Mouse (Mus musculus) ovary, postnatal 14 days (tissue): ENCODE data around the gene Ctnnd2.

Source experiments
- DNase-seq: peaks from one replicate; pipeline ENCODE4 v3.0.0; 2022; ENCODE audit warnings: low spot score

Gene Ctnnd2

DNA sequence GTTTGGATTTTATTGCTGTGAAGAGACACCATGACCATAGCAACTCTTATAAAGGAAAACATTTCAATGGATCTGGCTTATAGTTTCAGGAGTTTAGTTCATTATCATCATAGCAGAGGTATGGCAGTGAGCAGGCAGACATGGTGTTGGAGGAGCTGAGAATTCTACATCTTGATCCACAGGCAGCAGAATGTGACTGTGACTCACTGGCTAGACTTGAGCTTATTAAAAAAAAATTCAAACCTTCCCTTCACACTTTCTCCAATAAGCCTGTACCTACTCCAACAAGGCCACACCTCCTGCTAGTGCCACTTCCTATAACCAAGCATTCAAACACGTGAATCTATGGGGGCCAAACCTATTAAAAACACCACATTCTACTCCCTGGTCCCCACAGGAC lies 703.1 kb downstream of the Ctnnd2 start:
- DNase-seq: no peak

GRCm38 (mm10) chr15:30884692-30885334 lies 712.4 kb downstream of the Ctnnd2 start:
- DNase-seq: no peak

- DNase-seq: peak; percentile 21
Measured at GRCm38 (mm10) chr15:30885410-30885809, 713.0 kb downstream of the Ctnnd2 start.

- DNase-seq: no peak
Measured at GRCm38 (mm10) chr15:30887559-30887958, 715.2 kb downstream of the Ctnnd2 start.

GRCm38 (mm10) chr15:30891986-30892385 lies 719.6 kb downstream of the Ctnnd2 start:
- no peak for DNase-seq

DNA sequence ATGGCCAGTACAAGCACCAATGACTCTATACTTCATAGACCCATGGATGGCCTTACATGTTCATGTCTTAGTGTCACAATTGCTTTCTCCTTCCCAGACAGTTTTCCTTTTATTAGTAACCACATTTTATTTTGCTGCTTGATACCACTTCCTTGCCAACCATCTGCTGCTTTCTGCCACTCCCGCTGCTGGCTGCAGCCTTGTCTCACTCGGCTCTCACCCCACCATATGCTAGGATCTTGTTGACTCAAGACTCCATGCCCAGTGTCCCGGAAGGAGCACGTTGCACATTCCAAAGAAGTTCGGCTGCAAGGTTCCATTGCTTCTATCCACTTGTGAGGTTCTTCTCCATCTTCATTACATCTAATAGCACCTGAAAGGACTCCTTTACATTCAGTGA lies 722.7 kb downstream of the Ctnnd2 start:
- DNase-seq: no peak

DNA sequence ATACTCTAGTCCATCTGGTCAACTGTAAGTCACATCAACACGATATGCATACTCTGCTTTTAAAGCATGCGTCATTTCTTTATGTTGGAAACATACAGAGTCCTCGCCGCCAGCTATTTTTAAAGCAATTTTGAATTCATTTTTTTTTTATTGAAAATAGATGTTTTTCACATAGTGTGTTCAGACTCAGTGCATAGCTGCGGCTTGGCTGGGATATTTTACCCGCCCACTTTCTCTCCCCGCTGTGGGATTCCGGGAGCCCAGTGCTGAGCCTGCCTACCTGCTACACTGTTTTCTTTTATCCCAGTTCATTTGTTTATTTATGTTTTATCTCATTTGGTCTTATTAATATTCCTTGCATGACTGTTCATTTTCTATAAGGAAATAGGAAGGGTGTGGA lies 724.9 kb downstream of the Ctnnd2 start:
- DNase-seq: no peak

GRCm38 (mm10) chr15:30908027-30908426 lies 735.6 kb downstream of the Ctnnd2 start:
- DNase-seq: no peak

GRCm38 (mm10) chr15:30913360-30913759 lies 741.0 kb downstream of the Ctnnd2 start:
- no peak for DNase-seq

- DNase-seq: no peak
Measured at GRCm38 (mm10) chr15:30925838-30926237, 753.4 kb downstream of the Ctnnd2 start.

GRCm38 (mm10) chr15:30927632-30928031 lies 755.2 kb downstream of the Ctnnd2 start:
- peak; percentile 15 for DNase-seq

- no peak for DNase-seq
Measured at GRCm38 (mm10) chr15:30931906-30932305, 759.5 kb downstream of the Ctnnd2 start.

DNA sequence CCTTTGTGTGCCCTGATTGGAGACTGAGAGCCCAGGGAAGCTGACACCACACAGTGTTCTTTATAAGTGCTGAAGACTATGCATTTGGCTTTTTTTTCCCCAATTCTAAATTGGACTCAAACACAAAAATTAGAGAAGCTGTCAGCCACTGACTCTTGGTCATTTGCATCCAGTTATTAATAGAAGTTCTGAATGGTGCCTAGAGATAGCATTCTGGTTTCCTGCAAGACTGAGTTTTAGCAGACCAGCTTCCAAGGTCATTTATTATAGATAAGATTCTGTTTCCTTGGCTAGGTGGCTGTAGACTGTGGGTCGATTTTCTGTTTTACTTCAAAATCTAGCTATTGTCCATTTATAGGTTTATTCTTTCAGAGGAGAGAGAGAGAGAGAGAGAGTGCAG lies 773.5 kb downstream of the Ctnnd2 start:
- DNase-seq: no peak

DNA sequence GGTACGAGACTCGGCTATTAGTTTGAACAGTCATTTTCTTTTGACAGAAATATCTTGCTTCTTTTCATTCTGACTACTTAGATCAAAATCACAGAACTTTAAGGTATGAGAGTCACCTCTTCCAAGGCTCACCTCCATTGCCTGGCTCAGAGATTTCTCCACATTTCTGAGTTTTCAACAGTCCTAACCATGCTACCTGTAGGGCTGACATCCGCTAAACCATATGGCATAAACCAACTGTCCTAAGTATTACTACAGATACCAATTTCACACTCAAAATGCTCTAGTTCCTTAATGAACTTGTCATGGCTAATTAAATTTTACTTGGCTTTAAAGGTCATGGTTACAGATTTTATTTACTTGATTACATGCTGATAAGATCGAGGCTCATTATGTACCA lies 786.1 kb downstream of the Ctnnd2 start:
- no peak for DNase-seq

- DNase-seq: no peak
Measured at GRCm38 (mm10) chr15:30962421-30963160, 790.2 kb downstream of the Ctnnd2 start.

- DNase-seq: no peak
Measured at GRCm38 (mm10) chr15:30964046-30964445, 791.7 kb downstream of the Ctnnd2 start.

- no peak for DNase-seq
Measured at GRCm38 (mm10) chr15:30964865-30965679, 792.7 kb downstream of the Ctnnd2 start.

DNA sequence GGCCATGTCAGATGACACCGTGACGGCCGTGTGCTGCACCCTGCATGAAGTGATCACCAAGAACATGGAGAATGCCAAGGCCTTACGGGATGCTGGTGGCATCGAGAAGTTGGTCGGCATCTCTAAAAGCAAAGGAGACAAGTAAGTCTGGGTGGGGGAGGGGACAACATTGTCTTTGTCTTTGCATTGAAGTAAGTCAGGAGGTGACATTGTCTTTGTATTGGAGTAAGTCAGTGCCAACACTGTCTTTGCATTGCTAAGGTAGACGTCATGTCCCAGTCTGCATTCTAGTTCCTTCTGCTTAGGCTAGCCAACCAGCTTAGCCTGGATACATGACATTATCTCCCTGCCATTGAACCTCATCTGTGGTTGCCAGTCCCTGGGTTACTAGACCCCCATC lies 794.4 kb downstream of the Ctnnd2 start:
- DNase-seq: no peak

GRCm38 (mm10) chr15:30974436-30974835 lies 802.0 kb downstream of the Ctnnd2 start:
- no peak for DNase-seq

DNA sequence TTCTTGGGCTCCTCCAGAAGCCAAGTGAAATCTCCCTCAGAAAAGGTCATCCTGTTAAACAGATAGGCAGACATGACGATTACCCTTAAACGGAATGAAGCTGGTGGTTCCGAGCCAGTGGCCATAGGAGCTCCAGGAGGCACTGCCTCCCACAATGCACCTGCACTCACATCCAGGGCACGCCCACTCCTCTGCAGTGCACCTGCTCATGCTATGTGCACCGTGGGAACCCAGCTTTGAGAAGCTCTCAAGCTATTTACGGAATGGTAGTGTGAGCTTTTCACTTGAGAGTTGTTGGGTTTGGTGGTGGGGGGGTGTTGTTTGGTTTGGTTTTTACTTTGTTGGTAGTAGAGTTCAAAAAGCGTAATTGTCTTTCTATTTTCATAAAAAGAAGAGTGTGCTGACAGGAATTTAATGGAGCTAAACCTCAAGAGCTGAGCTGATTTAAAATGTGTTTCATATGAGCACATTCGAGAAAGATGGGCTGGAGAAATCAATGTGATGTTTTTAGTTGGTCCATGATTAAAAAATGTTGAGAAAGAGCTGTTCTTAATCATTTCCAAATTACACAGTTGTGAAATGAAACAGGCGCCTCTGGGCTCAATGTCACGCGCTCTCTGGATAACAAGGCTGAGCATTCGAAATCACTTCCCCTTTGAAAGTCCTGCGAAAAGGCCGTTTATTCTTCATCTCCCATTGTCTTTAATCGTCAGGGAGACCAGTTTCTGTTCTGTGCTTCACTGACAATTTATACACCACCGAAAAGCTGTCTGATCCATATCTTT lies 802.8 kb downstream of the Ctnnd2 start:
- DNase-seq: no peak

GRCm38 (mm10) chr15:30977166-30977740 lies 804.9 kb downstream of the Ctnnd2 start:
- DNase-seq: peak; percentile 4

- no peak for DNase-seq
Measured at GRCm38 (mm10) chr15:30986890-30987289, 814.5 kb downstream of the Ctnnd2 start.
